Mouse (Mus musculus): Measurements from ENCODE around the gene Fus. TPM values are rescaled to one million over a fixed set of nuclear protein-coding genes. Genes with fewer than 3 reads are reported as not detected.

Gene Fus
- polyA plus RNA-seq, 1 experiment from 2014 or later: 440 TPM

GRCm38 (mm10) chr7:128033616-128034015 lies 66.4 kb downstream of the Fus start:
- ATAC-seq (replicated peaks; ENCODE audit: low FRiP score): no peak
- H3K4me3 ChIP-seq (replicated peaks): no peak overlapping the region
- no peaks in the 10 kb centered on the region for H3K27me3 ChIP-seq
- no peak overlapping the region for H3K27ac ChIP-seq
- H3K9me3 ChIP-seq (replicated peaks): no peaks in the 10 kb centered on the region
- no peaks in the 10 kb centered on the region for H3K36me3 ChIP-seq
- H3K4me2 ChIP-seq: no peak overlapping the region
- WGBS: 85% methylated on average over 4 of the region's 4 CpGs
- no peak overlapping the region for H3K9ac ChIP-seq
- no peaks in the 10 kb centered on the region for H3K4me1 ChIP-seq

Other genes starting within 250 kb of the Fus start
- gene Ctf2, start 235.3 kb upstream of the Fus start, polyA plus RNA-seq (2015; fragmentation: Nextera tagmentation; extraction: Ambion mirVana): 0.31 and 0.33 TPM in 2 replicates
- gene Fbxl19, start 222.9 kb upstream of the Fus start, polyA plus RNA-seq (2015; fragmentation: Nextera tagmentation; extraction: Ambion mirVana): 5.6 and 6.8 TPM in 2 replicates
- 25.1 and 26.7 TPM in 2 replicates for gene Orai3, start 197.6 kb upstream of the Fus start, polyA plus RNA-seq (2015; fragmentation: Nextera tagmentation; extraction: Ambion mirVana)
- gene Setd1a, start 190.8 kb upstream of the Fus start, polyA plus RNA-seq (2015; fragmentation: Nextera tagmentation; extraction: Ambion mirVana): 23.2 and 25.9 TPM in 2 replicates
- gene Gm49388, start 181.8 kb upstream of the Fus start, polyA plus RNA-seq (2015; fragmentation: Nextera tagmentation; extraction: Ambion mirVana): not detected in 2 replicates
- gene Hsd3b7, start 166.9 kb upstream of the Fus start, polyA plus RNA-seq (2015; fragmentation: Nextera tagmentation; extraction: Ambion mirVana): 23.0 and 27.6 TPM in 2 replicates
- 46.4 and 53.2 TPM in 2 replicates for gene Stx4a, start 143.2 kb upstream of the Fus start, polyA plus RNA-seq (2015; fragmentation: Nextera tagmentation; extraction: Ambion mirVana)
- gene Stx1b, start 142.9 kb upstream of the Fus start, polyA plus RNA-seq (2015; fragmentation: Nextera tagmentation; extraction: Ambion mirVana): 3.8 and 5.2 TPM in 2 replicates
- 11.8 and 13.7 TPM in 2 replicates for gene Zfp646, start 91.2 kb upstream of the Fus start, polyA plus RNA-seq (2015; fragmentation: Nextera tagmentation; extraction: Ambion mirVana)
- 22.7 TPM in 2 replicates for gene Zfp668, start 90.6 kb upstream of the Fus start, polyA plus RNA-seq (2015; fragmentation: Nextera tagmentation; extraction: Ambion mirVana)
- gene Prss53, start 76.5 kb upstream of the Fus start, polyA plus RNA-seq (2015; fragmentation: Nextera tagmentation; extraction: Ambion mirVana): 2.2 and 2.7 TPM in 2 replicates
- not detected in 2 replicates for gene Gm21974, start 72.0 kb upstream of the Fus start, polyA plus RNA-seq (2015; fragmentation: Nextera tagmentation; extraction: Ambion mirVana)
- gene Vkorc1, start 71.8 kb upstream of the Fus start, polyA plus RNA-seq (2015; fragmentation: Nextera tagmentation; extraction: Ambion mirVana): 152 and 162 TPM in 2 replicates
- gene Bckdk, start 63.4 kb upstream of the Fus start, polyA plus RNA-seq (2015; fragmentation: Nextera tagmentation; extraction: Ambion mirVana): 120 and 140 TPM in 2 replicates
- 41.8 and 43.5 TPM in 2 replicates for gene Kat8, start 54.9 kb upstream of the Fus start, polyA plus RNA-seq (2015; fragmentation: Nextera tagmentation; extraction: Ambion mirVana)
- 56.9 and 59.5 TPM in 2 replicates for gene Prss8, start 37.4 kb upstream of the Fus start, polyA plus RNA-seq (2015; fragmentation: Nextera tagmentation; extraction: Ambion mirVana)
- gene Prss36, start 20.7 kb upstream of the Fus start, polyA plus RNA-seq (2015; fragmentation: Nextera tagmentation; extraction: Ambion mirVana): 11.5 and 12.4 TPM in 2 replicates
- gene Pycard, start 26.4 kb downstream of the Fus start, polyA plus RNA-seq (2015; fragmentation: Nextera tagmentation; extraction: Ambion mirVana): 43.9 and 45.1 TPM in 2 replicates
- 0.31 and 0.60 TPM in 2 replicates for gene Trim72, start 36.5 kb downstream of the Fus start, polyA plus RNA-seq (2015; fragmentation: Nextera tagmentation; extraction: Ambion mirVana)
- gene Itgam, start 95.2 kb downstream of the Fus start, polyA plus RNA-seq (2015; fragmentation: Nextera tagmentation; extraction: Ambion mirVana): 1.2 and 1.4 TPM in 2 replicates
- gene Gm49368, start 95.2 kb downstream of the Fus start, polyA plus RNA-seq (2015; fragmentation: Nextera tagmentation; extraction: Ambion mirVana): not detected in 2 replicates
- gene Itgax, start 162.1 kb downstream of the Fus start, polyA plus RNA-seq (2015; fragmentation: Nextera tagmentation; extraction: Ambion mirVana): 0.05 and 0.17 TPM in 2 replicates
- gene Itgad, start 186.9 kb downstream of the Fus start, polyA plus RNA-seq (2015; fragmentation: Nextera tagmentation; extraction: Ambion mirVana): not detected in 2 replicates
- gene Cox6a2, start 238.9 kb downstream of the Fus start, polyA plus RNA-seq (2015; fragmentation: Nextera tagmentation; extraction: Ambion mirVana): 5.1 and 11.1 TPM in 2 replicates

Data from kidney, embryonic 15.5 days (tissue).